Mouse (Mus musculus) right cerebral cortex, postnatal 10 days (tissue): ENCODE measurements around the gene Slc39a7.
"Not testable (repeated sequence)": the region's sequence is repeated elsewhere in the genome, so short reads cannot be mapped to it uniquely, and the experiment has no call there.

Experiments
- DNase-seq, 2 experiments: peaks; one replicate each; pipeline ENCODE4 v3.0.0; 2021; ENCODE audit warnings: low spot score in 2 of 2

Slc39a7 gene

DNA sequence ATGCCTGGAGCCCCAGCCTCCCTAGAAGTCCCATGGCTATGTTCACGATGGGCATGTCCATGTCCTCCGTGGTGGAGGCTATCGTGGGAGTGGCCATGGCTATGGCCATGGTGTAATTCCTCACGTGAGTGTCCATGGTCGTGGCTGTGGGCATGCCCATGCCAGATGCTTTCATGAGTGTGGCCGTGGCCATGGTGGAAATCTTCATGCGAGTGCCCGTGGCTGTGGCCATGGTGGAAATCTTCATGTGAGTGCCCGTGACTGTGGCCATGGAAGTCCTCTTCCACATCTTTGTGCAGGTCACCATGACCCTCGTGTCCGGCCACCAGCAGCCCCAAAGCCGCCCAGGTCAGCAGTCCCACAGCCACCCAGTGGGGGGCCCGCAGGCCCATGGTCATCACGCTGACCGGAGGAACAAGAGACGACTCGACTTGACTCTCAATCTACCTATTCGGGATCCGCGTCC is 588 bp downstream of the Slc39a7 start:
- DNase-seq: peak; percentile 55 to 69

DNA sequence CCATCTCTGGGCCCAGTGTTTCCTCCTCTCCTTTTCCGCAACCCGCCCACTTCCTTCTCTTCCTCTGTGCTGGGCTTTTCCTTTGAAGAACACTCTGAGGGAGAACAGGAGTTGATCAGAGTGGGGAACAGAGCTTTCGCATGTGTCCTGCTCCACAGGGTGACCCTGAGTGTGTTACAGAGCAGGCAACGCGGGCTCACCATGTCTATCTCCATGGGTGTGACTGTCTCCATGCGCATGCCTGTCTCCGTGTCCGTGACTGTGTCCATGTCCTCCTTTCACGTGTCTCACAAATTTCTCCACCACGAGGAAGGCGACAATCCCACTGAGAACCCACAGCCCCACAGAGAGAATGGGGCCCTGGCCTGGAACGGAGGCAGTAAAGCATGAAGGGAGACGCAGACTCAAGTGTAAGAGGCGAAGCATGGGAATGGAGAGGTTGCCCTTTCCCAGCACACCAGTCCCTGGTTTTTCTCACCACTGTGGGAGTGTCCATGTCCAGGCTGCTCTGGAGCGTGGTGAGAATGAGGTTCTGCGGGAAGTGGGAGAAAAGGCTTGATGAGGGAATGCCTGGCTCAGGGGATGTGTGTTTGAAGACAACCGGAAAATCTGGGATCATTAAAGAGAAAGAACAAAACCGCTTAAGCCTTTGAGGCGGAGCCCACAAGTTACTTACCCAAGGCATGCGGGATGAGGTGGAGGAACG is 1.4 kb downstream of the Slc39a7 start:
- DNase-seq: peak; percentile 30 to 42

DNA sequence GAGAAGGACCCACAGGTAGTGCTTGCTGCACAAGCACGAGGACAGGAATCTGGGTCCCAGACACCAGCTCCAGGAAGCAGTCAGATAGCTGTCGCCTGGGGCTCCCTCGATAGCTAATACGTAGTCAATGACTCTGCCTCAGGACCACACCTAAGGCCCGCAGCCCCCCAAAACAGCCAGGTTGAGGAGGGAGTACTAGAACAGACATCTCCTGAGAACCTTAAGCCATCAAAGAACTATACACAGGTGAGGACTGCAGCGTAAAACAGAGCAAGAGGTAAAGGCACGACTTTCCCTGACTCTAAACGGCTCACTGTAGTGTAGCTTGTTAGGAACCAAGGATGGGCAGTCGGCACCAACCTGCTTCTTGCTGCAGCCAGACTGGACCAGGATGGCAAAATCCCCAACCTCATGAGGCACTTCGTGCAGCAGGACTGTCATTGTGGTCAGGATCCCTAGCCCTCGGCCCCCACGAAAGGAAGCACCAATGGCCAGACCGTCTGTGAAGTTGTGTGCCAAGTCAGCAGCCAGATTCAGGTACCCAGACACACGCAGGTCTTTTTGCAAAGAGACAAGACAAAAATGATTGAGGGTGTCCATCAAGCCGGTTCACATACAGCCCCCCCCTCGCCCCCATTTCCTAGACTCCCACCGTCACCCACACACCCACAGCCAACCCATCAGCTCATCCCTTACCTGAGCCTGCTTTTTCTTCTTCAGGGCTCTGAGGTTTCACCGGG is 2.2 kb downstream of the Slc39a7 start:
- peak; percentile 28 to 42 for DNase-seq

DNA sequence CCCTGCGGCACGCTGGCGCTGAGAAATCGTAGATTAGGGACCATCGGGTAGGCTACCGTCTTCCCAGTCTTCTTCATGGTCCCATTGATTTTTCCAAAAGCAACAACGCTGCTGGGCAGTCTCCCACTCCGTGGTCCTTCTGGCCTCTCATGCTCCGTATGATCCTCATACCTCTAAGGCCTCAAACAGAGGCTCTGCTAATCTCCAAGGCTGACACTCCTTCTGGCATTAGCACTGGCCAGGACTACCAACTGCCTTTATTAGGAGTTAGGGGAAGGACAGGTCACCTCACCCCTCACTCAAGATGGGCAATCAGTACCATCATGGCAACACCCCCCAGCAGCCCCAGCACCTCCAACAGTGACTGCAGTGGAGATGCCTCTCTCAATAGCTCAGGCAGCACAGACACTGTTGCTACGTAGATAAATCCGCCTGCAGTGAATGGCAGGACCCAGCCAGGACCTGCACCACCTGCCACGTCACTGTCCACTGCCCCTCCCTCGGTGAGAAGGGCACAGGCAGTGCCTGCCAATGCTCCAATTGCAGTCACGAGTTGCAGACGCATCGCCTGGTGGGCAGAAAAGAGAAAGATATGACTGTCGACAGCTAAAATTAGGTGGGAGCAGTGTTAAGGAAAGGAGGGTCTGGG is 2.9 kb downstream of the Slc39a7 start:
- peak; percentile 31 to 54 for DNase-seq

DNA sequence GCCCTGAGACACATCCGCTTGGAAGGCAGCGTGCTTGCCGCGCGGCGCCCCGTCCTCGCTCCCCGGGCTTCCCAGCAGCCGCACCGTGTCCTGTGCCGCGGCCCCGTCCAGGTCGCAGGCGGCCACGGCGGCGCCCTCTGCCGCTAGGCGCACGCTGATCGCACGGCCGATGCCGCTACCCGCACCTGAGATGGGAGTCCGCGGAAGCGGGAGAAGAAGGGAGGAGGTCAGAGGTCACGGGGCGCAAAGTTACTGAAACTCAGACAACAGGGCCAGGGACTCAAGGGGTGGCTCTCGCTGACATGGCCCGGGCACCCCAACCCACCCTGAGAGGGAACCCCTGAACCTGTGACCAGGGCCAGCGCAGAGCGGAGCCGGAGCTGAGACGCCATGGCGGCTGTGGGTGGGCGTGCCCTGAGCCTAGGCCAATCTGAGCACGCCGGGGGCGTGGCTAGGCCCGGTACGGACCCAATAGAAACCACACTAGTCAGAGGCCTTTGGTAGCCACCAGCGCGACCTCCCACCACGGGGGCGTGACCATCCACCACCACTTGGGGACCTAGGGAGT is 3.7 kb downstream of the Slc39a7 start, which contains the start of gene H2-Ke6:
Gene H2-Ke6 (minus strand): TSS at position 405 of the 568 bp plus-strand sequence.
- DNase-seq: peak; percentile 95 to 97

DNA sequence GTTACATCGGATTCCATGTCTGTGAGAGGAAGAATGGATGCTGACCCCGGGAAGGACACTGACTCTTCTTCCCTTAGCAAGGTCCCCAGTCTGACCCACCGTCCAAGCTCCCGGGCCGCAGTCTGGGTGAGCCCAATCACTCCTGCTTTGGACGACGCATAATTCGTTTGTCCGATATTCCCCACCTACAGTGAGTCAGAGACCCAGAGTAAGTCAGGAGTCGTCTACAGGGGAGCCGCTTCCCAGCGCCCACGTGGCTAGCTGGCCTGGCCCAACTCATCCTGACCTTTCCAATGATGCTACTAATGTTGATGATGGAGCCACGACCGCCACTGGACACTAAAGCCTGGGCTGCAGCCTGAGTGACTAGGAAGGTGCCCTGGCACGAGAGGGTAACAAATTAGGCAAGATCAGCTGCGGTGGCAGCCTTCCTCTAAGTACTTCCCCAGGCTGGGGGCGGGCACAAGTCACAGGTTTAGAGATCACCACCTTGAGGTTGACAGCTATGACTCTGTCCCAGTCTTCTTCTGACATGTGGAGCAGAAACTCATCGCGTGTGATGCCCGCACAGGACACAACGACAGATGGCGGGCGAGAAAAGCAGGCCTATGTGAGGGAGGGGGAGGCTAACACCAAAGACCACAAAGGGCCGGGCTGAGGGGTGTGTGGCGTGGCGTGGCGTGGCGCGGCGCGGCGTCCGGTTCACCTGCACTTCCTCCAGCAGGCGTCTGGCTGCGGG is 4.4 kb downstream of the Slc39a7 start:
- DNase-seq: peak; percentile 45 to 66

DNA sequence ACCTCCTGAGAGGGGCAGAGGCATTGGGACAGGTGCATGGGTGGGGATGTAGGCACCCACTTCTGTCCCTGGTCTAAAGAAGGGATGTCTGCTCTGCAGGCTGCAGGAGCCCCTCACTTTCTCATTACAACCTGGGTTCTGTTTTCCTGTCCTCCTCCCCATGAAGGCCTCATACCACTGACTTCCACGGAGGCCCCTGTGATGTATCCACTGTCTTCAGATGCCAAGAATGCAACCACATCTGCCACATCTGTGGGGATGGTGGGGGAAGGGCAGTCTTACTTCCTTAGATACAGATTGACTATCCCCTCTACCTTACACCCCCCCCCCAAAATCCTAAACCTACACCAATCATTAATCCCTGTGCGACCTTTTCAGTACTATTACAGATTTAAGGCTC is 5.3 kb downstream of the Slc39a7 start:
- peak; percentile 23 to 45 for DNase-seq

DNA sequence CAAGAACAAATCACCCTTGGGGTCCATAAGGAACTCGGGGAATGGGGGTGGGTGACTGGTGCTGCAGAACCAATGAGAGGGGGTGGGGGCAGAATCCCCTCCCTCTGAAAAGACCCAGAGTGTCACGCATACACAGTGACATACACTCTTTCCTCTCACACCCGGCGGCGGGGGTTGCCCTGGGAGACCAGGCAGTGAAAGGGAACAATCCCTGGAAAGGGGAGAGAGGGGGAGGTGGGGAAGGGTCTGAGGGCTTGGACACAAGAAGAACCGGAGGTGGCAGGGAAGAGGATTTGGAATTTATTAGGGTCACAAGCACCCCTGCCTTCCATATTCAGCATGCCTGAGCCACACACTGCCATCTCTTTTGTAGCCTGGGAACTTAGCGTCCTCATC is 5.7 kb downstream of the Slc39a7 start:
- DNase-seq: peak; percentile 56 to 61

DNA sequence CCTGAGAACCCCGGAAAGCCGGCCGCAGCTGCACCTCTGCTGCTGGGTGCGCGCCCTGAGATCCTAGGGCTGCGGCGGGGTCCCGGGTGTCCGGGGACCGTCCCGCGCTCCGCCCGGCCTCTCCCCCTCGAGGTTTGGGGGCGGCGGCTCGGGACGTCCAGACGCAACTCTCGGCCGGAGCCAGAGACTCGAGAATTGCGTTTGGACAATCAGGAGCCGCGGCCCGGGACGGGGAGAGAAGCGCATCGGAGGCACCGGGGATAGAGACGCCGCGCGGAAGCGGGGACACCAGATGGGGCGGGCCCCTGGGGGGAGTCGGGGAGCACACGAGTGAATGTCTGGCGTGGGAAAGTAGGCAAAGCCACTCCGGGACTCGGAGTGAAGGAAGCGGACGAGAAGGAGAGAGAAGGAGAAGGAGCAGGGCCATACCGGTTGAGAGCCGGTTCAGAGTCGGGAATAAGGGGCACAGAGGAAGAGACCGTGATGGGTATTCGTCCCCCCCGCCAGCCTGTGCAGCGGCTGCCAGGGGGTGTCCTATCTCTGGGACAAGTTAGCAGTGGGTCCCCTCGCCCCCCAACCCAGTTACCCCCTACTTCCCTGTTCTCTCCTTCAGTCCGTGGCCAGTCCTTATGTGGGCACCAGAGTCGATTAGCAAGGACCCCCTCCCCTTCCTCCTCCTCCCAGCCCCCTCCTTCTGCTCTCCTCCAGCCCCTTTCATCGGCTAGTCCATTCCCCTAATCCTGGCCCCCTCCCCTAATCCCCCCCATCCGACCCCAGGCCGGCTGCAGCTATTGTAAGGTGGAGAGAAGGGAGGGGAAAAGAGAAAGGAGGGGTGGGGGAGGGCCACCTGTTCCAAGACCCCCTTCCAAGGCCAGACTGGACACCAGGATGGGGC is 6.4 kb downstream of the Slc39a7 start:
- DNase-seq: peak in 1 of 2 experiments; percentile 64

DNA sequence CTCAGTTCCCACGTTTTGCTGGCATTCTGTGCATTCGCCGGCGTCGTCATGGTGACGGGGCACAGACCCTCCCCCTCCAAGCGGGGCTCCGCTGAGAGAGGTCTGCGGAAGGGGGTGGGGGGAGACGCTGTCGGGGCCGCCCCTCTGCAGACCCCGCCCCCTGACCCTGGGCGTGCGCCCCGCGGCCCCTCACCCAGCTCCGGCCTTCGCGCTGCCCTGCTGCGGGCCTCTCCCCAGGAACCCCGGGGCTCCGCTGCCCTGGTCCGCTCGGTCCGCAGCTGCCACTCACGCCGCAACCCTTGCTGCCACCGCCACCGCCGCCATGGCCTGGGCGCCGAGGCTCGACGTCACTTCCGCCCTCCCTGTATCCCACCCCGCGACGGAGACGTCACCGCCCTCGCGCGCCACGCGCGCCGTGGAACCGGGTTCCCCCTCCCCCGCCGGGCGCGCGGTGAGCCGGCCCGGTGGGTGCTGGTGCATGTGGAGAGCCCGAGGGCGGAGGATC is 7.1 kb downstream of the Slc39a7 start, which contains the start of gene Ring1:
Gene Ring1 (minus strand): TSS at position 364 of the 505 bp plus-strand sequence.
- peak; percentile 93 to 94 for DNase-seq

DNA sequence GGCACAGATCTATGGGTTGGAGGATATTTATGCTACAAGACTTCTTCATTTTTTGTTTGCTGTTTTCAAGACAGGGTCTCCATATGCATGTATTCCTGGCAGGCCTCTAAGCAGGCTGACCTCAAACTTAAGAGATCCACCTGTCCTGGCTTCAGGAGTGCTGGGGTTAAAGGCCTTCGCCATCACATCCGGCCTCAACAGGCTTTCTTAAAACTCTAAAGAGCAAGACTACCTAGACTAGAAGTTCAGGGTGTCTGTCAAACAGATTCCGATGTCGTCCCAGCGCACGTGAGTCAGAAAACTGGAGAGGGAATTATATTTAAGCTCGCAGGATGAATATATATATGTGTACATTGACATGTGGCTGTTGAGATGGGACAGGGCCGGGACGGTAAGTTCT is 7.8 kb downstream of the Slc39a7 start:
- DNase-seq: no peak

DNA sequence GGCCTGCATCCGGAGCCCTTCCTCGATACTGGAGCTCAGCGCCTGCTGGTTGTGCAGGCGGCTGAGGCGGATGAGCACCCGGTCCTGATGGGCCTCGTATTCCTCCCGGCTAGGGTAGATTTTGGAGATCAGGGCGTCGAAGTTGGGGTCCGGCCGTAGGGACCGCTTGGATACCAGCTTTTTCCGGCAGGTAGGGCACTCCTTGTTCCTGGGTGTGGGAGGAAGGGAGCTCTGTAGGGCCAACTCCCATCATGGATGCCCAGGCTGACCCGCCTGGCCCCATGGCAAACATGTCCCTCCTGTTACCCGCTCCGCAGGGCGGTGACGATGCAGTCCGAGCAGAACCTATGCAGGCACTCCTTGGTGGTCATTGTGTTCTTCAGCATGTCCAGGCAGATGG is 8.5 kb downstream of the Slc39a7 start:
- DNase-seq: peak; percentile 36 to 42

DNA sequence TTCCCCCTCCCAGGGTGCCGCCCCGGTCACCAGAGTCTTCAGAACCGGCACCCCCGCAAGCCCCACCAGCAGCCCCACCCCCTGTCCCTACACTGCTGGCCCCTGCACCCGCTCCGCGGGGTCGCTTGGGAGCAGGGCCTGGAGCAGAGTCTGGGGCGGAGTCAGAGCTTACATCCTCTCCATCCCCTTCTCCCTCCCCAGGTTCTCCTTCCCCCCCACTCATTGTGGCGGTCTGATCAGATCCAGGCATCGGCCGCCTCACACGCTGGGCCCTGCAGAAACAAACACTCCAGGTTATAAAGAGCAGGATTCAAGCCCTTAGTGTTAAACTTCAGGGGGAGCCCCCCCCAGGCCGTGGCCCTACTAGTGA is 9.1 kb downstream of the Slc39a7 start:
- DNase-seq: no peak

DNA sequence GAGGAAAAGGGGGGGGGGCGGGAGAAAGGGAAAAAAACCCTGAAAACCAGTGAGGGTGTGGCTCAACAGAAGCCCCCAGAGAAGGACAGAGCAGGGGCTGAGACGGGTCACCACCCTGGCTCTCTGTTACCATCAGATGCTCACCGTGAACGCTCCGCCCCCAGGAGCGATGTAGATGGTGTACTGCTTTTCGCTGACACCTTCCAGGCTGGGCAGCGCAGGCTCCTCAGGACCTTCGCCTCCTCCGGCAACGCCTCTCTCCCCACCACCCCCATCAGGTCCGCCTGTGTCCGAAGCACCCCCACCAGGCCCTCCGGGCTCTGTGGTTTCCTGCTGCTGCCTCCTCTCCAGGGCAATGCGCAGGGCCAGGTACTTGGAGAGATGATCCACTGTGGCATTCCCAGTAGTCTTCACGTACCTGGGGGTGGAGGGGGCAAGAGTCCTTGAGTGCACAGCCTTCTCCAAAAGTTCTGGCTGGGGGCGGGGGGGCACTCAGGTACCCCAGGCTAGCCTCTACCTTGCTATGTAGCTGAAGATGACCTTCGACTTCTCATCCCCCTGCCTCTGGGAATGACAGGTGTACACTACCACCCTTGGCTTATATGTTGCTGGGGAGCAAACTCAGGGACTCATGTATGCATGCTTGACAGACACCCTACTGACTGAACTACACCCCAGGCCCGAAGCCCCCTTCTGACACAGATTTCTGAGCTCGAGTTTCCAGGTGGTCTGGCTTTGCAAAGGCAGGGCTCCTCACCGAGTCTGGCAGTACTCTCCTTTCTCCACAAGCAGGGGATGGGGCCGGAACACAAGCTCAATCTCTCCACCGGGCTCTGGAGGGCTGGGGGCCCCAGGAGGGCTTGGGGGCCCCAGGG is 9.7 kb downstream of the Slc39a7 start:
- peak in 1 of 2 experiments; percentile 24 for DNase-seq

DNA sequence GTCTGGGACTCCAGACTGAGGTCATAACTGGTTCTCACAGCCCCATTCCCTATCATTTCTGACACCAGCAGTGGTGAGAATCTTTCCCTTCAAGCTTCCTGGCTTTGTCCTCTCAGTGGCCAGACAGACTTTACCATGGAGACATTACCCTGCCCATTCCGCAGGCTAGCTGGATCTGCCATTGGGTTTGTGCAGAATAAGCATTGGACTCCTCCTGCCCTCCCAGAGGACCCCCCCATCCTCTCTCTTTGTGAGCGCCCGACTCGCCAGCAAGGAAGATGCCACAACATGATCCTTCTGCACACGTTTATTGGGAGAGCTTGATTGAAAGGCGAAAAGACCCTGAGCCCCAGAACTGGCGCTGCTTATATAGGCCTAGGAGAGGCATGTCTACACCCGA is 18.0 kb downstream of the Slc39a7 start:
- DNase-seq: peak in 1 of 2 experiments; percentile 14

DNA sequence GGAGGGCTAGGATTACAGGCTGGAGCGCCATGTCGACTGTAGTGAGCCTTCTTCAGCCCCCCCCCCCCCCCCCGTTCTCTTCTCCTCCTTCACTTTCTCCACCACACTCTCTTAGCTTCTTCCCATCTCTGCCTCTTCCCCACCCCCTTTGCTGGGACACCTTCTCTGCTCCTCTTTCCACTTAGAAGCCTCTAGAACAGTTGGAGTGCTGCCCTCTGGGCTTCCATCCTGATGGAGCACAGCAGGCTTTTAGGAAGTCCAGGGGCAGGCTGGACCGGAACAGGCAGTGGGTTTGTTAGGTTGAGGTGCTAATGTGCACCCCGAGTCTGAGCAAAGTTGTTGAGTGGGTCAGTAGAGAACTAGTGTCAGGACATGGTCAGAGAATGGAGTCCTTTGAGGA is 21.3 kb downstream of the Slc39a7 start:
- DNase-seq: no peak

DNA sequence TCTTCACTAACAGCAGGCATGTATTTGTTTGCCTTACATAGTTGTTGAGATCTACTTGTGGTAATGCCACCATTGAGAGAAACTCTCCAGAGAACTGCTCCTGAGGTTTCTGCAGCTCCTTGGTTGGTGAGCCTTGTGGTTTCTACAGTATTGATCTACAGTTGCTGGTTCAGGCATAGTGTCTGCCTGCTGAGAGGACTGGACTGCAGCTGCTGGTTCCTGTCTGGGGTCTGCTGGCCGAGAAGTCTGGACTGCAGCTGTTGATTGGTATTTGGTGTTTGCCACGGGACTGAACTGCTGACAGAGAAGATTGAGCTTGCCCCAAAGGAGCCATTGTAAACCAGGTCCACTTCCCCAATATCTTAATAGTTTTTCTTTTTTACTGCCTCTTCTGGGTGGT is 24.9 kb downstream of the Slc39a7 start:
- DNase-seq: no peak

DNA sequence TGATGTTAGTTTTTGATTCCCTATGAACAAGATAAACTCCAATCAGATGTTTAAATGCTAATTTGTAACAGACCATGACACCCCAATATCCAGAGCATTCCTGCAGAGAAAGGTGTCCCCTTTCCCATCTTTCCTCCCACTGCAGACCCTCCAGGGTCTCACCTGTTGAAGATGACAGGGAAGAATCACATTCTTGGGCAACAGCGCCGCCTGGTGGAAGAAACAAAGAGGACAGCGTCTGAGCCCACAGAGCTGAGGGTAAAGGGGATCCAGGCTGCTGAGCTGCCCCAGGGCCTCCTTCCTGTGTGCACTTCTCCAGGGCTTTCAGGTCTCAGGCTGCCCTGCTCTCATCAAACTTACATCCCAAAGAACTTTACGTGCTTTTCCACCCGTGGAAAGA is 28.1 kb downstream of the Slc39a7 start:
- no peak for DNase-seq

DNA sequence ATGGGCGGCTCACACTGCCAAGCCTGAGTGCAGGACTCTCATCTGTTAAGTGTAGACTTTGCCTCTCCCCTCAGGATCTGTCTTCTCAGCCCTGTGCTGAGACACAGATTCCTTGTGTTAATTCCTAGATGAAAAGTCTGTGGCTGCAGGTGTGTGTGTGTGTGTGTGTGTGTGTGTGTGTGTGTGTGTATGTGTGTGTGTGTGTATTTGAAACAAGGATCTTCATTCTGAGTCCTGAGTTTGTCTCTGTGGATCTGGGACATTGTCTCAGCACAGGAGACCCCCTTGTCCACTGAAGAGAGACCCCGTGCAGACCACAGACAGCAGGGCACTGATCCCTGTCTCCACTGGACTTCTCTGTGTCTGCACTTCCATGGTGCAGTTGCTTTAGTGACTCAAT is 30.7 kb downstream of the Slc39a7 start:
- DNase-seq: not testable (repeated sequence)
